Mouse (Mus musculus): ENCODE measurements around the gene Rrp7a. TPM values are rescaled to one million over a fixed set of nuclear protein-coding genes. Genes with fewer than 3 reads are reported as not detected.
A peak's percentile ranks its signal among the peaks of the same experiment; 100 is the strongest.

The Rrp7a gene
- 3.3 and 5.1 TPM in 2 replicates for polyA plus RNA-seq (2012)

DNA sequence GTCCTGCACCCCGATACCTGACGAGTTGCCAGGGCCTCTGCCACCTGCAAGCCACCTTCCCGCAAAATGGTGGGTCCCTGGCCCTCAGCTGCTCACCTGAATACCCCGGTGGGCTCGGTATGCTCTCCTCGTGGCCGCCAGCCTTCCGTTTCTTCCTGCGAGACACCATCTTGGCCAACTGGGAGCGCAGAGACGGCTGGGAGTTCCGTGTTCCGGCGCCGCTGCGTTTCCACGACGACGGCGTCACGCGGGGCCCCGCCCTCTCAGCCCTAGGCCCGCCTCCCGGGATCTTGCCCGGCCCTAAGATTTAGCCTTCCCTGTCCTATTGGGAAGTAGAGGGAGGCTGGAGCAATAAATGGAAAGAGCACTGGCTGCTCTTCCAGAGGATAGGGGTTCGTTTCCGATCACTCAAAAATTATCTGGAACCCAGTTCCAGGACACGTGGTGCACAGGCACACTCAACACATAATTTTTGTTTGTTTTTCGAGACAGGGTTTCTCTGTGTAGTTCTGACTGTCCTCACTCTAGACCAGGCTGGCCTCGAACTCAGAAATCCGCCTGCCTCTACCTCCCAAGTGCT is at the start of gene Rrp7a:
Gene Rrp7a, minus strand, starts transcription at position 236 of the 580 bp plus-strand sequence.
- H3K4me3 ChIP-seq (replicated peaks): peak within 1 kb of the TSS; percentile 96
- no peaks in the 10 kb centered on the region for H3K9me3 ChIP-seq (ENCODE audit: control insufficient read depth, low read length)
- H3K4me1 ChIP-seq (ENCODE audit: control insufficient read depth): peaks cover 22% of the 10 kb centered on the region
- TF ChIP-seq GATA1 (IDR thresholded peaks at IDR 0.05; ENCODE audit: low read length) (no peak), TAL1 (IDR thresholded peaks at IDR 0.05; ENCODE audit: low read length) (no peak)
- no peaks in the 10 kb centered on the region for H3K27me3 ChIP-seq (ENCODE audit: control insufficient read depth)
- peaks cover 60% of the 10 kb centered on the region for H3K36me3 ChIP-seq (ENCODE audit: control insufficient read depth)

DNA sequence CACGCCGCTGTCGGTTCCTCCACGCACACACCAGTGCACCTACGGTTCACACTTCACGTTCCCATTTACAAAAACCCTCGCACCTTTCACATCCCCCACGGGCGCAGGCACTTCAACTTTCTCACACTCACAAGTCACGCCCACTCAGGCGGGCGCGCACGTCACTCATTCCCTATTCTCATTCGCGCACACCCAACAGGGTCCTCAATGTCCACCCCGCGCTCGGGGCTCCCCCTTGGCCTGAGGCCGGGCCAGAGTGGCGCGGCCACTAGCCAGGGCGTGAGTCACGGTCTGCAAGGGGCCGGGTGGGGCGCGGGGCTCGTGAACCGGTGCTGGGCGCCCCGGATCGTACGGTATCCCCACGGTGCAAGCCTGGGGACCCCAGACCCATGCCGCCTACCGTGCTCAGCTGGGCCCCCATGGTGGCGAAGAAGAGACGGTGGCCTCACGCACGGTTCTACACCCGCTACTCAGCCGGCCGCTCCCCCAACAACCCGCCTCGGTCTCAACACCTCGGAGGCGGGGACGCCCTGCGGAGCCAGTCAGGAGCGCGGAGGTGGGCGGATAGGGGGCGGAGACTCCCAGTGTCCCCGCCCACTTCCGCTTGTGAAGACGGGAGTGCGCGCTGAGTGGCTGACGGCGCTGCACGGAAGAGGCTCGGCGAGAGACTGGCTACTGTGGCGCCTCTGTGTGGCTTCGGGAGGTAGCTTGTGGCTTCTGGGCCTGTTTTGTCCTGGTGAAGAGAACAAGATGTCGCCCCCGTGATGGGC is 49.3 kb upstream of the Rrp7a start:
- H3K4me1 ChIP-seq (ENCODE audit: control insufficient read depth): peaks cover 81% of the 10 kb centered on the region
- TF ChIP-seq GATA1 (IDR thresholded peaks at IDR 0.05; ENCODE audit: low read length) (no peak), TAL1 (IDR thresholded peaks at IDR 0.05; ENCODE audit: low read length) (no peak)
- no peaks in the 10 kb centered on the region for H3K9me3 ChIP-seq (ENCODE audit: control insufficient read depth, low read length)
- no peaks in the 10 kb centered on the region for H3K27me3 ChIP-seq (ENCODE audit: control insufficient read depth)
- peak overlapping the region; percentile 83 for H3K4me3 ChIP-seq (replicated peaks)
- peaks cover 76% of the 10 kb centered on the region for H3K36me3 ChIP-seq (ENCODE audit: control insufficient read depth)

DNA sequence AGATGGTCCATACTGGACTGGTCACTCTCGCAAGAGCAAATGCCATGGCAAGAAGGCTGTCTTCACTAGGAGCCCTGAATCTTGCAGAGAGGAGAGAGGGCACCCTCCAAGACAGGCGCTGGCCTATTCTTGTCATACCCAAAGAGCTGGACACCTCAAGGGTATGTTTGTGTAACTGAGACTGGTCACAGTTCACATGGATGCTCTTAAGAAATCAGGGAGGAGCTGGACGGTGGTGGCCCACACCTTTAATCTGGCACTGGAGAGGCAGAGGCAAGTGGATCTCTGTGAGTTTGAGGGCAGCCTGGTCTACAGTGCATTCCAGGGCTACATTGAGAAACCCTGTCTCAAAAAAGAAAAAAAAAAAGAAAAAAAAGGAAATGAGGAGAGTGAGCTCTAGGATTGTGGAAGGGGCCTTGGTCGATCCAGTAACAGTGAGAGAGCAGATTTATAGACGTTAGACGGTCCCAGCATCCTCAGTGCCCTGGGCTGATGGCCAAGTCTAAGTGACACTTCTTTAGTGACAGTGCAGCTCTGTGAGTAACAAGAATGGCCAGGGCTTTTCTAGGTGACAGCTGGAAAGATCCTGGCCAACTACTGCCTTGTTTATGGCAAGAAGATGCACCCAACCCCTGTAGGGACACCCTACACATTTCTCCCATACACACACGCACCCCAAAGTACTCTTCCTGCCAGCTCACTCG is 48.5 kb upstream of the Rrp7a start:
- TF ChIP-seq GATA1 (IDR thresholded peaks at IDR 0.05; ENCODE audit: low read length) (no peak), TAL1 (IDR thresholded peaks at IDR 0.05; ENCODE audit: low read length) (no peak)
- Histone ChIP-seq H3K27me3 (ENCODE audit: control insufficient read depth) (no peaks in the 10 kb centered on the region), H3K36me3 (ENCODE audit: control insufficient read depth) (peaks cover 78% of the 10 kb centered on the region), H3K9me3 (ENCODE audit: control insufficient read depth, low read length) (no peaks in the 10 kb centered on the region), H3K4me1 (ENCODE audit: control insufficient read depth) (peaks cover 84% of the 10 kb centered on the region), H3K4me3 (replicated peaks) (peak overlapping the region; percentile 83)

DNA sequence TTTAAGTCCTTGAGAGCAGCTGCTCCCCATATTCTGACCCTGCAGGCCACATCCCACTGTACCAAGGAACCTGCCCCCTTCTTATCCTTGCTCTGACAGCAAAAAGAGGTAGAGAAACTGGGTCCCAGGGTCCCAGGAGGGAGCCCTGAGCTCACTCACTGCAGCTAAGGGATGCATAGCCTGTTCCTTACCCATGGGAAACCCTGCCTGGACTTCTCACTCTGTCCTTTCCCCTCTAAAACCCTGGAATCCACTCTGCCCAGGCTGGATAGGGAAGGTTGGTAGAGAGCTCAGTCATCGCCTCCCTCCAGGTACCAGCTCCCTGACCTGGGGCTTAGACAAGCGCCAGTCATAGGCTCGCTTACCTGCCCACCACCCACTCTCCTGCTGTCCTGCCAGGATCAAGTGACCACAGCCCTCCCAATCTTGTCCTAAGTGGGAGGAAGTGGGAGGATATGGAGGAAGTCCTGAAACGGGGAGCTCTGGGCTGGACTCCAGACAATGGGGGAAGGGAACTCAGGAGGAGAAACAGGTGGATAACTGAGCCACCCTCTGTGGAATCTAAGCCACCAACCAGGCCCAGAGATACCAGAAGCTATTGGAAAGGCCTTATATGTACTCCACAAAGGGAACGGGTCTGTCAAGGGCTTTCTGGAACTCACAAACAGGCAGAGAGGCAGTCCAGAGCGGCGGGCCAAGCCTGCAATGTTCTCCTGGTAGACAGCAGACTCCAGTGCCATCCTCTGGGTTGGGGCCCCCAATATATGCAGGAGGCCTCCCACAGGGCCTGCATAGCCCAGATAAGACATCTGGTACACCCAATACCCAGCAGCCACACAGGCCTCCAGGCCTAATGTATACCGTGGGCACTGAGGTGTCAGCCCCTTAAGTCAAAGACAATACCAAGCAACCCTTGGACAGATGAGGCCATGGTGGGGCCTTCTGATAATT is 47.4 kb upstream of the Rrp7a start:
- peaks cover 91% of the 10 kb centered on the region for H3K4me1 ChIP-seq (ENCODE audit: control insufficient read depth)
- H3K4me3 ChIP-seq (replicated peaks): peak overlapping the region; percentile 83
- TF ChIP-seq GATA1 (IDR thresholded peaks at IDR 0.05; ENCODE audit: low read length) (peak; percentile 85), TAL1 (IDR thresholded peaks at IDR 0.05; ENCODE audit: low read length) (peak; percentile 88)

DNA sequence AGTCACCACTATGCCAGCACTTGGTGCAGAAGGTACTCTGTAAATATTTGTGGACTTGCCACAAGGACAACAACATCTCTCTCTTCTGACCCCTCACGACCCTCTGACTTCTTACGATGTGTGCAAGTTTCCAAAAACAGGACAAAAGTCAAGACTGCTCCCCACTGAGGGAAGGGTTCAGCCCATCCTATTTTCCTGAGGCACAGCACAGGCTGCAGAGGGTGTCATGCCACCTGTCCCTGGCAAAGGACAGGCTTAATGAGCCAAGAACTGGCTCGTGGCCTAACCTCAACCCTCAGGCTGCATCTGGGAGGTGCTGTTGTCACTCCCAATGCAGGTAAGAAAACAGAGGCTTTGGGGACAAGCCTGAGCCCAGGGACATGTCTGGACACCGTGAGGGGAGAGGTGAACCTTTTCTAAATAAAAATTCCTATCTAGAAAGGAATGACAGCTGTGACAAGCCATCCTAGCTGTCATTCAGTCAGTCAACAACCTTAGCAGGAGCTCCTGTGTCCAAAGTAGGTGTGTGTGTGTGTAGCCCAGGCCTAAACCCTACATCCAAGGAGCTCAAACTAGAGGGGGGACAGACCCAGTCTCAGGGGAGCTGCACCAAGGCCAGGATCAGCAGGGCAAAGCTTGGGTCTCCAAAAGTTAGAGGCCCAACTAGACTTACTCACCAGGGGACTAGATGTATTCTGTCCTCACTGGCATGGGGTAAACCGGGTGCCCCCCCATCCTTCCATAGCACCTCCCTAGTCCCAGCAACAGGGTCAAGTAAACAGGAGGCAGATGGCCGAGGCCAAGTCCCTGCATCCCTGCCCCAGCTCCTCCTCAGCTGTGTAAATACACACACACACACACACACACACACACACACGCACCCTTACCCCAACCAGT is 46.5 kb upstream of the Rrp7a start:
- Histone ChIP-seq H3K4me3 (replicated peaks) (peak overlapping the region; percentile 83), H3K9me3 (ENCODE audit: control insufficient read depth, low read length) (no peaks in the 10 kb centered on the region), H3K36me3 (ENCODE audit: control insufficient read depth) (peaks cover 79% of the 10 kb centered on the region), H3K27me3 (ENCODE audit: control insufficient read depth) (no peaks in the 10 kb centered on the region), H3K4me1 (ENCODE audit: control insufficient read depth) (peaks cover 90% of the 10 kb centered on the region)
- TF ChIP-seq TAL1 (IDR thresholded peaks at IDR 0.05; ENCODE audit: low read length) (no peak), GATA1 (IDR thresholded peaks at IDR 0.05; ENCODE audit: low read length) (no peak)

More for the DNA sequence above, 47.4 kb upstream of the Rrp7a start:
- Histone ChIP-seq H3K27me3 (ENCODE audit: control insufficient read depth) (no peaks in the 10 kb centered on the region), H3K36me3 (ENCODE audit: control insufficient read depth) (peaks cover 83% of the 10 kb centered on the region), H3K9me3 (ENCODE audit: control insufficient read depth, low read length) (no peaks in the 10 kb centered on the region)

DNA sequence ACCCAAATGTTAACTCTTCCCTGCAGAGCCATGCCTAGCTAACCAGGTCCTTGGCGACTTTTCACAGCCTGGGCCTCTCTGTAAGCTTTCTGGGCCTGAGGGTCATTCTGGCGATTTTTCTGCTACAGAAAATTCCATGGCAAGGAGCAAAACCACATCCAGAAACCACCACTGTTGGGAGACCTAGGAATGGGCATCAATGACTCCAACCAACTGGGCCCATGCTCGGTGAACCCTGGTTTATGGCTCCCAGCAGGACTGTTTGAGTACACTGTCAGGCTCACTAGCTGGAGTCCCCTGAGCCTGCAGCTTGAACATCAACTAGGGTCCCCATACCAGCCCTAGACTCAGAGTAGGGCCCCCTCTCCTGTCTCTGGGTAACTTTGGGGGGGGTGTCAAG is 45.7 kb upstream of the Rrp7a start:
- no peaks in the 10 kb centered on the region for H3K9me3 ChIP-seq (ENCODE audit: control insufficient read depth, low read length)
- TF ChIP-seq GATA1 (IDR thresholded peaks at IDR 0.05; ENCODE audit: low read length) (no peak), TAL1 (IDR thresholded peaks at IDR 0.05; ENCODE audit: low read length) (no peak)
- H3K4me3 ChIP-seq (replicated peaks): peak overlapping the region; percentile 83
- H3K27me3 ChIP-seq (ENCODE audit: control insufficient read depth): no peaks in the 10 kb centered on the region
- peaks cover 86% of the 10 kb centered on the region for H3K4me1 ChIP-seq (ENCODE audit: control insufficient read depth)
- H3K36me3 ChIP-seq (ENCODE audit: control insufficient read depth): peaks cover 78% of the 10 kb centered on the region

DNA sequence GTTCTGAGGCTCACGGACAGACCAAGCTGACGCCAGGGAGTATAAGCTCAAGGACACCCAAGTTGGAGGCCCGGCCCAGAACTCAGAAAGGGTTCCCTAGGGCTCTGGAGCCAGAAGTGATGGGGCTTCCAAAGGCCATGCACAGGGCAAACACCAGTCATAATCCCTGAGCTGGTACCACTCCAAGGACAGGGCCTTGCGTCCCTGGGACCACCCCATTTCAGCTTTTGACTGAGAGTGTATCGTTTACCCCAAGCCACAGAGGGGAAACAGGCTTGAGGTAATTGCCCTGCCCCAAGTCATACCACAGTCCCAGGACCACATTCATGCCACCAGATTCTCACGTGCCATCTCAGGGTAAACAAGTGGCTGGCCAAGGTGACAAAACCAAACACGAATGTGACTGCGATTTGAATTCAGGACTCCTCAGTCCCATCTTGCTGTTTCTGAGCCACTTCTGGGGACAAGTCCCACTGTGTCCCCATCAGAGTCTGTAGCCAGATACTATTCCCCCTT is 45.0 kb upstream of the Rrp7a start:
- H3K27me3 ChIP-seq (ENCODE audit: control insufficient read depth): no peaks in the 10 kb centered on the region
- no peaks in the 10 kb centered on the region for H3K9me3 ChIP-seq (ENCODE audit: control insufficient read depth, low read length)
- H3K36me3 ChIP-seq (ENCODE audit: control insufficient read depth): peaks cover 78% of the 10 kb centered on the region
- H3K4me1 ChIP-seq (ENCODE audit: control insufficient read depth): peaks cover 85% of the 10 kb centered on the region
- TF ChIP-seq TAL1 (IDR thresholded peaks at IDR 0.05; ENCODE audit: low read length) (no peak), GATA1 (IDR thresholded peaks at IDR 0.05; ENCODE audit: low read length) (no peak)
- peak overlapping the region; percentile 83 for H3K4me3 ChIP-seq (replicated peaks)

All from erythroblast, embryonic 14.5 days (primary cell).